Mouse (Mus musculus) thymus, adult 18-20 months (tissue): ENCODE data around the gene Ssx2ip.
"Not testable (repeated sequence)": the region's sequence is repeated elsewhere in the genome, so short reads cannot be mapped to it uniquely, and the experiment has no call there.

Experiments
- DNase-seq, 2 experiments: peaks; one replicate each; pipeline ENCODE4 v3.0.0; 2022; ENCODE audit warnings: mixed read lengths in 2 of 2

Gene Ssx2ip

GRCm38 (mm10) chr3:146405213-146406006, 968 bp downstream of the Ssx2ip start:
- DNase-seq: no peak

- no peak for DNase-seq
Measured at GRCm38 (mm10) chr3:146406007-146406341, 1.5 kb downstream of the Ssx2ip start.

- DNase-seq: no peak
Measured at GRCm38 (mm10) chr3:146407086-146407721, 2.8 kb downstream of the Ssx2ip start.

GRCm38 (mm10) chr3:146410114-146410513, 5.7 kb downstream of the Ssx2ip start:
- no peak for DNase-seq

- no peak for DNase-seq
Measured at GRCm38 (mm10) chr3:146412008-146412407, 7.6 kb downstream of the Ssx2ip start.

- no peak for DNase-seq
Measured at GRCm38 (mm10) chr3:146412480-146412879, 8.0 kb downstream of the Ssx2ip start.

GRCm38 (mm10) chr3:146413016-146413415, 8.6 kb downstream of the Ssx2ip start:
- no peak for DNase-seq

GRCm38 (mm10) chr3:146413992-146414391, 9.6 kb downstream of the Ssx2ip start:
- no peak for DNase-seq

- DNase-seq: no peak
Measured at GRCm38 (mm10) chr3:146414555-146414954, 10.1 kb downstream of the Ssx2ip start.

- DNase-seq: no peak
Measured at GRCm38 (mm10) chr3:146417873-146418272, 13.4 kb downstream of the Ssx2ip start.

- DNase-seq: no peak
Measured at GRCm38 (mm10) chr3:146418901-146419300, 14.5 kb downstream of the Ssx2ip start.

GRCm38 (mm10) chr3:146419534-146419933, 15.1 kb downstream of the Ssx2ip start:
- DNase-seq: no peak

GRCm38 (mm10) chr3:146419992-146420537, 15.6 kb downstream of the Ssx2ip start:
- no peak for DNase-seq

- no peak for DNase-seq
Measured at GRCm38 (mm10) chr3:146421787-146422186, 17.3 kb downstream of the Ssx2ip start.

GRCm38 (mm10) chr3:146423710-146424109, 19.3 kb downstream of the Ssx2ip start:
- DNase-seq: no peak

GRCm38 (mm10) chr3:146424306-146424900, 20.0 kb downstream of the Ssx2ip start:
- DNase-seq: no peak

GRCm38 (mm10) chr3:146425902-146426301, 21.5 kb downstream of the Ssx2ip start:
- DNase-seq: no peak

GRCm38 (mm10) chr3:146426489-146426888, 22.0 kb downstream of the Ssx2ip start:
- DNase-seq: no peak

- DNase-seq: not testable (repeated sequence)
Measured at GRCm38 (mm10) chr3:146433063-146433462, 28.6 kb downstream of the Ssx2ip start.

GRCm38 (mm10) chr3:146433681-146434350, 29.4 kb downstream of the Ssx2ip start:
- DNase-seq: no peak

- no peak for DNase-seq
Measured at GRCm38 (mm10) chr3:146434686-146435085, 30.2 kb downstream of the Ssx2ip start.

GRCm38 (mm10) chr3:146435533-146435932, 31.1 kb downstream of the Ssx2ip start:
- DNase-seq: no peak

- DNase-seq: no peak
Measured at GRCm38 (mm10) chr3:146436114-146436513, 31.7 kb downstream of the Ssx2ip start.
